Mouse (Mus musculus) CH12.LX (cell line): ENCODE results near the gene Abt1. TPM values are rescaled to one million over a fixed set of nuclear protein-coding genes. Genes with fewer than 3 reads are reported as not detected.
A peak's percentile ranks its signal among the peaks of the same experiment; 100 is the strongest.

Source experiments
- DNase-seq: peaks from one replicate; pipeline ENCODE4 v3.0.0-alpha.2; 2013; ENCODE audit errors: extremely low read depth
- H3K27ac ChIP-seq: 2 replicates; pipeline ENCODE4 v1.5.1; 2012; ENCODE audit warnings: low read depth, mild to moderate bottlenecking, control low read depth, moderate library complexity; ENCODE audit not compliant: insufficient read depth
- H3K27me3 ChIP-seq: replicated peaks from 2 replicates; pipeline ENCODE3; 2012; ENCODE audit warnings: inconsistent platforms
- H3K36me3 ChIP-seq, 2 experiments: replicated peaks in 1 of 2; 2 replicates each; pipeline versions ENCODE3 to v1.6.1; 2012; ENCODE audit warnings: inconsistent platforms in 1 of 2, low read length in 1 of 2, mild to moderate bottlenecking in 1 of 2, mixed read lengths in 1 of 2, moderate library complexity in 1 of 2; ENCODE audit not compliant: control insufficient read depth in 1 of 2, insufficient read depth in 1 of 2
- H3K4me1 ChIP-seq, 2 experiments: 2 replicates each; pipeline ENCODE4 v1.6.1; 2012; ENCODE audit warnings: inconsistent platforms in 1 of 2, moderate library complexity in 1 of 2; ENCODE audit not compliant: insufficient read depth in 2 of 2, control insufficient read depth in 1 of 2
- H3K4me2 ChIP-seq: 2 replicates; pipeline ENCODE4 v1.6.1; 2012; ENCODE audit warnings: low read depth, mild to moderate bottlenecking, control low read depth; ENCODE audit not compliant: poor library complexity, insufficient read depth, severe bottlenecking
- H3K4me3 ChIP-seq, 3 experiments: fragments of 150-350 bp in 1 of 3; sonication (generic) in 1 of 3; replicated peaks in 1 of 3; 2 replicates each; pipeline versions ENCODE3 to v1.5.1; 2011 to 2012; ENCODE audit warnings: low read depth in 2 of 3, low read length in 2 of 3, mild to moderate bottlenecking in 2 of 3, moderate library complexity in 2 of 3, control low read depth in 1 of 3, improper control_type of control experiment in 1 of 3, inconsistent platforms in 1 of 3, mixed read lengths in 1 of 3; ENCODE audit not compliant: poor library complexity in 1 of 3
- H3K79me2 ChIP-seq: replicated peaks from 2 replicates; pipeline ENCODE4 v1.6.1; 2012; ENCODE audit warnings: mild to moderate bottlenecking, moderate library complexity; ENCODE audit not compliant: control insufficient read depth, poor library complexity, insufficient read depth, severe bottlenecking; ENCODE audit errors: extremely low read depth
- H3K9ac ChIP-seq: 2 replicates; pipeline ENCODE4 v1.6.1; 2012; ENCODE audit warnings: low read depth, mild to moderate bottlenecking, control low read depth, moderate library complexity; ENCODE audit not compliant: insufficient read depth
- H3K9me3 ChIP-seq: replicated peaks from 2 replicates; pipeline ENCODE3; 2012; ENCODE audit warnings: low read length, inconsistent platforms, mixed read lengths
- BHLHE40 ChIP-seq: IDR thresholded peaks from 2 replicates; pipeline ENCODE4 v1.6.1; 2011; ENCODE audit warnings: mild to moderate bottlenecking, low read depth, low read length, improper control_type of control experiment
- CHD1 ChIP-seq: IDR thresholded peaks from 2 replicates; pipeline ENCODE4 v1.6.1; 2012; ENCODE audit warnings: low read depth, low read length, improper control_type of control experiment, inconsistent platforms
- CHD2 ChIP-seq: IDR thresholded peaks from 2 replicates; pipeline ENCODE4 v1.6.1; 2011; ENCODE audit warnings: low read length, improper control_type of control experiment
- CTCF ChIP-seq, 2 experiments: IDR thresholded peaks in 1 of 2; conservative IDR thresholded peaks in 1 of 2; 2 replicates each; pipeline ENCODE4 v1.5.1; 2011 to 2012; ENCODE audit warnings: low read depth in 2 of 2, low read length in 2 of 2, improper control_type of control experiment in 1 of 2, inconsistent platforms in 1 of 2, mild to moderate bottlenecking in 1 of 2, moderate library complexity in 1 of 2
- E2F4 ChIP-seq: IDR thresholded peaks from 2 replicates; pipeline ENCODE4 v1.6.1; 2011; ENCODE audit warnings: low read depth, low read length, improper control_type of control experiment; ENCODE audit not compliant: insufficient replicate concordance
- ELF1 ChIP-seq: IDR thresholded peaks from 2 replicates; pipeline ENCODE4 v1.6.1; 2014; ENCODE audit warnings: low read depth, mild to moderate bottlenecking, inconsistent platforms, low read length, improper control_type of control experiment
- EP300 ChIP-seq: IDR thresholded peaks from 2 replicates; pipeline ENCODE4 v1.6.1; 2011; ENCODE audit warnings: low read length, improper control_type of control experiment
- ETS1 ChIP-seq: conservative IDR thresholded peaks from 2 replicates; pipeline ENCODE4 v1.6.1; 2012; ENCODE audit warnings: low read depth, mild to moderate bottlenecking, inconsistent platforms, low read length, improper control_type of control experiment, moderate library complexity
- GABPA ChIP-seq: IDR thresholded peaks from 2 replicates; pipeline ENCODE4 v1.6.1; 2012; ENCODE audit warnings: low read depth, low read length, improper control_type of control experiment, inconsistent platforms; ENCODE audit not compliant: insufficient replicate concordance
- HCFC1 ChIP-seq: IDR thresholded peaks from 2 replicates; pipeline ENCODE4 v1.6.1; 2012; ENCODE audit warnings: low read depth, mild to moderate bottlenecking, inconsistent platforms, low read length, improper control_type of control experiment
- IRF4 ChIP-seq: IDR thresholded peaks from 2 replicates; pipeline ENCODE4 v1.6.1; 2014; ENCODE audit warnings: low read depth, mild to moderate bottlenecking, inconsistent platforms, low read length, improper control_type of control experiment
- JUN ChIP-seq: IDR thresholded peaks from 2 replicates; pipeline ENCODE4 v1.6.1; 2011; ENCODE audit warnings: low read depth, mild to moderate bottlenecking, low read length, improper control_type of control experiment, moderate library complexity; ENCODE audit not compliant: insufficient read depth
- JUND ChIP-seq: conservative IDR thresholded peaks from 2 replicates; pipeline ENCODE4 v1.6.1; 2011; ENCODE audit warnings: low read depth, low read length, improper control_type of control experiment
- KAT2A ChIP-seq: IDR thresholded peaks from 2 replicates; pipeline ENCODE4 v1.6.1; 2012; ENCODE audit warnings: low read length, improper control_type of control experiment, inconsistent platforms; ENCODE audit not compliant: insufficient replicate concordance
- MAFK ChIP-seq: IDR thresholded peaks from 2 replicates; pipeline ENCODE4 v1.6.1; 2011; ENCODE audit warnings: low read length, improper control_type of control experiment; ENCODE audit not compliant: insufficient replicate concordance
- MAX ChIP-seq: IDR thresholded peaks from 2 replicates; pipeline ENCODE4 v1.6.1; 2011; ENCODE audit warnings: low read length, improper control_type of control experiment
- MAZ ChIP-seq: IDR thresholded peaks from 2 replicates; pipeline ENCODE4 v1.6.1; 2012; ENCODE audit warnings: low read depth, mild to moderate bottlenecking, inconsistent platforms, low read length, improper control_type of control experiment, moderate library complexity
- MEF2A ChIP-seq: IDR thresholded peaks from 2 replicates; pipeline ENCODE4 v1.6.1; 2014; ENCODE audit warnings: low read depth, mild to moderate bottlenecking, inconsistent platforms, low read length, improper control_type of control experiment, borderline replicate concordance
- MXI1 ChIP-seq: IDR thresholded peaks from 2 replicates; pipeline ENCODE4 v1.6.1; 2011; ENCODE audit warnings: mild to moderate bottlenecking, low read depth, low read length, improper control_type of control experiment
- MYC ChIP-seq: IDR thresholded peaks from 2 replicates; pipeline ENCODE4 v1.6.1; 2011; ENCODE audit warnings: low read depth, mild to moderate bottlenecking, improper control_type of control experiment, low read length
- NELFE ChIP-seq: IDR thresholded peaks from 2 replicates; pipeline ENCODE4 v1.6.1; 2011; ENCODE audit warnings: low read depth, low read length, improper control_type of control experiment
- NRF1 ChIP-seq: IDR thresholded peaks from 2 replicates; pipeline ENCODE4 v1.6.1; 2014; ENCODE audit warnings: low read depth, mild to moderate bottlenecking, inconsistent platforms, low read length, improper control_type of control experiment, moderate library complexity
- PAX5 ChIP-seq: IDR thresholded peaks from 2 replicates; pipeline ENCODE4 v1.6.1; 2012; ENCODE audit warnings: low read length, inconsistent platforms, mixed read lengths
- POLR2A ChIP-seq: IDR thresholded peaks from 2 replicates; pipeline ENCODE4 v1.6.1; 2011; ENCODE audit warnings: low read depth, mild to moderate bottlenecking, improper control_type of control experiment, low read length
- POLR2AphosphoS2 ChIP-seq: IDR thresholded peaks from 2 replicates; pipeline ENCODE4 v1.6.1; 2011; ENCODE audit warnings: low read depth, low read length, improper control_type of control experiment
- RAD21 ChIP-seq: IDR thresholded peaks from 2 replicates; pipeline ENCODE4 v1.6.1; 2011; ENCODE audit warnings: low read depth, mild to moderate bottlenecking, low read length, improper control_type of control experiment, moderate library complexity
- RCOR1 ChIP-seq: conservative IDR thresholded peaks from 2 replicates; pipeline ENCODE4 v1.6.1; 2012; ENCODE audit warnings: low read depth, mild to moderate bottlenecking, inconsistent platforms, low read length, improper control_type of control experiment
- SIN3A ChIP-seq: IDR thresholded peaks from 2 replicates; pipeline ENCODE4 v1.6.1; 2012; ENCODE audit warnings: low read length, improper control_type of control experiment, inconsistent platforms
- SMC3 ChIP-seq: IDR thresholded peaks from 2 replicates; pipeline ENCODE4 v1.6.1; 2011; ENCODE audit warnings: low read depth, low read length, improper control_type of control experiment
- TBP ChIP-seq: conservative IDR thresholded peaks from 2 replicates; pipeline ENCODE4 v1.6.1; 2011; ENCODE audit warnings: low read depth, low read length, improper control_type of control experiment
- TCF12 ChIP-seq: IDR thresholded peaks from 2 replicates; pipeline ENCODE4 v1.6.1; 2014; ENCODE audit warnings: low read depth, mild to moderate bottlenecking, inconsistent platforms, low read length, improper control_type of control experiment
- UBTF ChIP-seq: IDR thresholded peaks from 2 replicates; pipeline ENCODE4 v1.6.1; 2012; ENCODE audit warnings: low read depth, mild to moderate bottlenecking, inconsistent platforms, low read length, improper control_type of control experiment, moderate library complexity
- USF1 ChIP-seq: IDR thresholded peaks from 2 replicates; pipeline ENCODE4 v1.6.1; 2014; ENCODE audit warnings: low read depth, mild to moderate bottlenecking, inconsistent platforms, low read length, improper control_type of control experiment
- USF2 ChIP-seq: conservative IDR thresholded peaks from 2 replicates; pipeline ENCODE4 v1.6.1; 2011; ENCODE audit warnings: low read depth, low read length, improper control_type of control experiment
- ZC3H11A ChIP-seq: IDR thresholded peaks from 2 replicates; pipeline ENCODE4 v1.6.1; 2012; ENCODE audit warnings: low read depth, mild to moderate bottlenecking, inconsistent platforms, low read length, improper control_type of control experiment
- ZKSCAN1 ChIP-seq: IDR thresholded peaks from 2 replicates; pipeline ENCODE4 v1.6.1; 2012; ENCODE audit warnings: low read depth, inconsistent platforms, low read length, improper control_type of control experiment, borderline replicate concordance
- ZMIZ1 ChIP-seq: IDR thresholded peaks from 2 replicates; pipeline ENCODE4 v1.6.1; 2012; ENCODE audit warnings: low read depth, mild to moderate bottlenecking, inconsistent platforms, low read length, improper control_type of control experiment
- ZNF384 ChIP-seq: IDR thresholded peaks from 2 replicates; pipeline ENCODE4 v1.6.1; 2012; ENCODE audit warnings: low read depth, low read length, improper control_type of control experiment, inconsistent platforms
- dilution Hi-C: fragments of 300-500 bp; cut with MboI; formaldehyde crosslinking; loops from 2 replicates; pipeline ENCODE4 v1.14.3; 2020; ENCODE audit warnings: low sequenced_read_pairs; ENCODE audit not compliant: extremely low pct_unique_long_range_greater_than_20kb, extremely low pct_ligation_motif_present
- in situ Hi-C: fragments of 300-500 bp; cut with MboI; formaldehyde crosslinking; loops from 3 replicates; pipeline ENCODE4 v1.14.3; 2019; ENCODE audit warnings: low sequenced_read_pairs, low pct_ligation_motif_present, low pct_unique_long_range_greater_than_20kb, mixed read lengths
- polyA plus RNA-seq: library from polyadenylated mRNA; unstranded; fragments of >175 nt; gene quantifications from 2 replicates; pipeline ENCODE4 v1.2.1, GENCODE M21; 2012; ENCODE audit warnings: low read depth; ENCODE audit not compliant: insufficient read length
- total RNA-seq, 2 experiments: library from RNA; depleted of rRNA; stranded (reverse); fragments of 300-350 nt in 1 of 2; fragments of >200 nt in 1 of 2; gene quantifications; 2 replicates each; pipeline ENCODE4 v1.2.3; 2012 to 2014

Abt1 gene
- total and polyA plus RNA-seq, 3 experiments, result 10.1 to 15.4 (median 11.7) TPM

- H3K27ac ChIP-seq, result no peak overlapping the region
- dilution Hi-C loops, result no loop called here
These were observed 54.3 kb downstream of the Abt1 start for GRCm38 (mm10) chr13:23369421-23369765.

DNA sequence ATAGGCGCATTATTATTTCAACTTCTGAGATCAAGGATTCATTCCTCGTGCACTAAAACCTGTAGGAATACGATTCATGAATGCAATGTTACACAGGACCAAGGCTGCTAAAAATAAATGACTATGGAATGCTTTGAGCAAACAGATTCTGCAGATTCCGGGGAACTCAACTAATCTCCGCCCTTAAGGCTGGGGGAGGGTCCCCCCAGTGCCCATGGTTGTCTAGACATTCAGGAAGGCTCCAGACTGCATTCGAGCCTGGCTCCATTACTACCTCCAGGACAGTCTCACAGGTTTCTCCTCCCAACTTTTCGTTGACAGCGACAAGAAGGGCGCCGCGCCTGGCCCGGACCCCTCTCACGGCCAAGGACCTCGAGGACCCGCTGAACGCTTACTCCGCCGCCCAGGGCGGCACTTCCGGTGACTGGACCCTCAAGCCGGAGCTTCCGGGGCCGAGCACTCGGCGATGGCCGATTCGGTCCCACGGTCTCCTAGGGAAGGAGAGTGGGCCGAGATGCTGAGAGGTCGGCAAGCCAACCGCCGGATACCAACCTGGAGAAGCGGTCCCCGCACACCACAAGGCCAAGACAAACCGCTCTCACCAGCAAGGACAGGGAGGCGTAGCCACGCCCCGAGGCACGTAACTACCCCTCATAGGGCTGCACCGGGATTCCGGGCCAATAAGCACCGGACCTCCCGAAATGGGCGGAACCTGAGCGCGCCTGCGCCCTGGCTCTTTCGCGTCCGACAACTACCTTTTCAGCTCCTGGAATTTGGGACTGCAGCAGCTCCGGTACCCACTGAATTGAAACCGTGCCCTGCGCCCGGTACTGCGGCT, 54.9 kb downstream of the Abt1 start, which contains the start of gene Zfp322a:
Zfp322a (minus strand) TSS at position 626 of the 838 bp plus-strand sequence.
- peaks cover 0 to 24% of the 10 kb centered on the region in 2 experiments for H3K36me3 ChIP-seq
- peaks cover 8 to 39% of the 10 kb centered on the region in 2 experiments; a peak in 3 of 4 replicates for H3K4me1 ChIP-seq
- H3K9me3 ChIP-seq, result no peaks in the 10 kb centered on the region
- peak; percentile 96 for DNase-seq
- peak within 1 kb of the TSS; percentile 79 for H3K9ac ChIP-seq
- in situ Hi-C loops (no loop called here), dilution Hi-C loops (no loop called here)
- H3K4me3 ChIP-seq, result peak within 1 kb of the TSS; percentile 59 to 64 (median 62)
- peak within 1 kb of the TSS; percentile 91 for H3K4me2 ChIP-seq
- H3K79me2 ChIP-seq, result peaks cover 22% of the 10 kb centered on the region
- H3K27me3 ChIP-seq, result no peaks in the 10 kb centered on the region
- peak within 1 kb of the TSS; percentile 57 for H3K27ac ChIP-seq
- TF ChIP-seq MEF2A (no peak), ZMIZ1 (peak; percentile 81), IRF4 (peak; percentile 62; the same call in 1 of the 2 replicates), NELFE (peak; percentile 87), UBTF (peak; percentile 66; the same call in 1 of the 2 replicates), POLR2AphosphoS2 (0 out of 2 replicates have a peak, but pooled peaks have one; percentile 69), JUND (no peak), USF1 (no peak), SIN3A (peak; percentile 44; the same call in 1 of the 2 replicates), ZC3H11A (no peak), CHD2 (peak; percentile 1; the same call in 1 of the 2 replicates), MAFK (no peak), GABPA (no peak), TCF12 (peak; percentile 76; the same call in 1 of the 2 replicates), TBP (peak; percentile 83; the same call in 1 of the 2 replicates)

More at GRCm38 (mm10) chr13:23369421-23369765, 54.3 kb downstream of the Abt1 start:
- TF ChIP-seq NRF1 (no peak), BHLHE40 (no peak), TBP (0 out of 2 replicates have a peak, but pooled peaks have one; percentile 12), MXI1 (no peak; the same call in 1 of the 2 replicates), JUN (no peak), POLR2AphosphoS2 (no peak), POLR2A (no peak), PAX5 (no peak), UBTF (no peak), MAZ (no peak), TCF12 (no peak), CTCF (conservative IDR thresholded peaks at IDR 0.05 in 1 of 2, IDR thresholded peaks at IDR 0.05 in 1 of 2; ENCODE audit: low read depth in 2 of 2, low read length in 2 of 2) (no peak), RCOR1 (0 out of 2 replicates have a peak, but pooled peaks have one; percentile 7), ZNF384 (no peak), E2F4 (no peak), JUND (no peak), USF1 (no peak), ZKSCAN1 (no peak), SMC3 (no peak), EP300 (0 out of 2 replicates have a peak, but pooled peaks have one; percentile 11), ELF1 (no peak), IRF4 (no peak; the same call in 1 of the 2 replicates), CHD1 (no peak), NELFE (no peak), HCFC1 (no peak), ZMIZ1 (no peak), RAD21 (no peak), MEF2A (no peak), CHD2 (no peak), SIN3A (peak; percentile 54; the same call in 1 of the 2 replicates), MAFK (no peak), ZC3H11A (no peak), MYC (0 out of 2 replicates have a peak, but pooled peaks have one; percentile 5), USF2 (no peak), KAT2A (no peak), MAX (0 out of 2 replicates have a peak, but pooled peaks have one; percentile 3), ETS1 (no peak), GABPA (no peak)
- TF ChIP-seq, all 38 proteins: peak for 6
- no peak for DNase-seq
- in situ Hi-C loops, result no loop called here
- H3K27me3 ChIP-seq, result no peaks in the 10 kb centered on the region
- H3K36me3 ChIP-seq, result peaks cover 0 to 18% of the 10 kb centered on the region in 2 experiments
- no peaks in the 10 kb centered on the region for H3K9me3 ChIP-seq
- peak overlapping the region; percentile 64 for H3K9ac ChIP-seq
- H3K79me2 ChIP-seq, result peaks cover 18% of the 10 kb centered on the region
- H3K4me2 ChIP-seq, result peak overlapping the region; percentile 91
- peaks cover 8 to 34% of the 10 kb centered on the region in 2 experiments; a peak in 3 of 4 replicates for H3K4me1 ChIP-seq
- peak overlapping the region; percentile 59 to 64 (median 62) for H3K4me3 ChIP-seq
